ENCODE assay signal across 8 mouse cellular contexts in genomic region chr19:45073871-45074542, GRCm38 (mm10). TPM values are rescaled to one million over a fixed set of nuclear protein-coding genes. Genes with fewer than 3 reads are reported as not detected.
DNase-seq lines count a peak whose midpoint lies in the region; ATAC-seq and TF ChIP-seq lines count a peak whose summit lies in the region.

No protein-coding gene starts in this region.

- H3K27me3 ChIP-seq in liver, embryonic 14.5 days (ENCODE audit: control insufficient read depth, insufficient read depth, low read length), result peaks cover 37% of the 10 kb centered on the region
- H3K27me3 ChIP-seq in stomach, embryonic 14.5 days (ENCODE audit: control insufficient read depth, insufficient read depth, low read length), result peaks cover 36% of the 10 kb centered on the region

- H3K36me3 ChIP-seq in liver, embryonic 14.5 days (replicated peaks; ENCODE audit: control insufficient read depth, insufficient read depth, low read depth), result no peaks in the 10 kb centered on the region
- no peaks in the 10 kb centered on the region for H3K36me3 ChIP-seq in stomach, embryonic 14.5 days (ENCODE audit: control insufficient read depth, insufficient read depth, low read length)

- WGBS in liver, embryonic 14.5 days (ENCODE audit: insufficient replicate concordance), result 7% methylated on average over 20 of the region's 20 CpGs
- 6% methylated on average over 20 of the region's 20 CpGs for WGBS in stomach, embryonic 14.5 days

- TF ChIP-seq CTCF in left cerebral cortex, adult 2 months (IDR thresholded peaks at IDR 0.05), result peak; percentile 85
- TF ChIP-seq CTCF in liver, embryonic 14.5 days (IDR thresholded peaks at IDR 0.05; ENCODE audit: low read depth), result peak; percentile 90

- peak overlapping the region; percentile 98 for H3K27ac ChIP-seq in left cerebral cortex, adult 2 months
- H3K27ac ChIP-seq in liver, embryonic 14.5 days, result peak overlapping the region; percentile 89
- H3K27ac ChIP-seq in stomach, embryonic 14.5 days (ENCODE audit: low read length), result peak overlapping the region; percentile 87; the same call in 1 of the 2 replicates

- H3K9me3 ChIP-seq in liver, embryonic 14.5 days (ENCODE audit: control insufficient read depth, low read length), result no peaks in the 10 kb centered on the region
- H3K9me3 ChIP-seq in stomach, embryonic 14.5 days (ENCODE audit: control insufficient read depth, low read depth, low read length), result no peaks in the 10 kb centered on the region

- peak overlapping the region; percentile 90 for H3K9ac ChIP-seq in liver, embryonic 14.5 days (replicated peaks)
- H3K9ac ChIP-seq in stomach, embryonic 14.5 days (replicated peaks; ENCODE audit: low read depth, low read length), result peak overlapping the region; percentile 53

- H3K4me3 ChIP-seq in left cerebral cortex, adult 2 months, result peak overlapping the region; percentile 95
- H3K4me3 ChIP-seq in liver, embryonic 14.5 days (ENCODE audit: insufficient read depth in 1 of 2, low read depth in 2 of 2, low read length in 2 of 2), result peak overlapping the region; percentile 86 to 99
- peak overlapping the region; percentile 66 for H3K4me3 ChIP-seq in stomach, embryonic 14.5 days (ENCODE audit: low read depth, low read length)

- TF ChIP-seq EP300 in liver, embryonic 14.5 days (IDR thresholded peaks at IDR 0.05; ENCODE audit: low read depth), result no peak

- intact Hi-C loops in left cerebral cortex, adult 2 months (cut with DNase I), result loop anchor here (2.0 to 10.0 kb wide), 2 partner anchors 15 to 471 kb away; no protein-coding TSS in a partner anchor

- peaks cover 9 to 14% of the 10 kb centered on the region in 2 experiments for H3K4me1 ChIP-seq in liver, embryonic 14.5 days (replicated peaks; ENCODE audit: control insufficient read depth in 2 of 2, insufficient read depth in 2 of 2, low read length in 1 of 2)
- H3K4me1 ChIP-seq in stomach, embryonic 14.5 days (ENCODE audit: control insufficient read depth, insufficient read depth, low read length), result peaks cover 19% of the 10 kb centered on the region; the same call in 1 of the 2 replicates

- H3K4me2 ChIP-seq in liver, embryonic 14.5 days (ENCODE audit: low read depth), result peak overlapping the region; percentile 100
- H3K4me2 ChIP-seq in stomach, embryonic 14.5 days (replicated peaks; ENCODE audit: low read depth, low read length), result peak overlapping the region; percentile 97

- peak; percentile 60 for ATAC-seq in liver, embryonic 14.5 days (ENCODE audit: insufficient read depth)
- ATAC-seq in stomach, embryonic 14.5 days (ENCODE audit: insufficient number of reproducible peaks, insufficient read depth, low FRiP score, low read depth), result 0 out of 2 replicates have a peak, but pooled peaks have one; percentile 39

- DNase-seq in left cerebral cortex, adult 2 months (ENCODE audit: extremely low spot score in 1 of 2, low spot score in 2 of 2), result peak; percentile 67 to 85
- DNase-seq in left cerebral cortex, adult 11 months (ENCODE audit: low spot score), result no peak
- peak; percentile 82 to 89 for DNase-seq in cerebellum, postnatal 4 days (ENCODE audit: low spot score in 2 of 2)
- DNase-seq in gastrocnemius, postnatal 4 days (ENCODE audit: low spot score in 2 of 2), result peak; percentile 68 to 86
- peak; percentile 72 for DNase-seq in kidney, adult 18-20 months
- peak; percentile 73 to 80 (median 77) for DNase-seq in liver, embryonic 14.5 days (ENCODE audit: low read depth in 3 of 3, low spot score in 3 of 3)
- DNase-seq in naive thymus-derived CD4-positive, alpha-beta T cell, adult 2 months (ENCODE audit: low read depth), result peak; percentile 93

RNA-seq across cellular contexts. Expression of gene Kazald1, which starts 1.0 kb away (rescaled TPM):
- total RNA-seq in left cerebral cortex, adult 2 months (2021), result 1 to 10 TPM; 4.3 to 5.5 TPM
- total RNA-seq in gastrocnemius, postnatal 4 days (2021), result 1 to 10 TPM; 8.0 to 8.9 TPM
- 0.15 and 0.22 TPM in 2 replicates for polyA plus RNA-seq in liver, embryonic 14.5 days (2012; rRNA removed)
- 0.13 and 0.29 TPM in 2 replicates for polyA plus RNA-seq in liver, embryonic 14.5 days (2014; fragmentation: Nextera tagmentation; extraction: Ambion mirVana)
- 1.3 and 4.7 TPM in 2 replicates for polyA plus RNA-seq in stomach, embryonic 14.5 days (2014; fragmentation: Nextera tagmentation; extraction: Ambion mirVana)

RNA-seq across cellular contexts. Expression of gene Sfxn3, which starts 26.7 kb away (rescaled TPM):
- total RNA-seq in left cerebral cortex, adult 2 months (2021), result 100 to 1,000 TPM; 120 to 125 TPM
- total RNA-seq in gastrocnemius, postnatal 4 days (2021), result 10 to 100 TPM; 24.1 to 25.2 TPM
- 2.4 TPM in 2 replicates for polyA plus RNA-seq in liver, embryonic 14.5 days (2012; rRNA removed)
- polyA plus RNA-seq in liver, embryonic 14.5 days (2014; fragmentation: Nextera tagmentation; extraction: Ambion mirVana), result 1.8 and 2.5 TPM in 2 replicates
- polyA plus RNA-seq in stomach, embryonic 14.5 days (2014; fragmentation: Nextera tagmentation; extraction: Ambion mirVana), result 28.8 and 34.5 TPM in 2 replicates

RNA-seq across cellular contexts. Expression of gene Pdzd7, which starts 28.5 kb away (rescaled TPM):
- 1 to 10 TPM; 5.2 to 6.1 TPM for total RNA-seq in left cerebral cortex, adult 2 months (2021)
- total RNA-seq in gastrocnemius, postnatal 4 days (2021), result 1 to 10 TPM; 1.2 to 2.0 TPM
- polyA plus RNA-seq in liver, embryonic 14.5 days (2012; rRNA removed), result 0.02 and 0.03 TPM in 2 replicates
- polyA plus RNA-seq in liver, embryonic 14.5 days (2014; fragmentation: Nextera tagmentation; extraction: Ambion mirVana), result not detected in 2 replicates
- 0.62 TPM in 2 replicates for polyA plus RNA-seq in stomach, embryonic 14.5 days (2014; fragmentation: Nextera tagmentation; extraction: Ambion mirVana)

RNA-seq across cellular contexts. Expression of gene Lzts2, which starts 59.8 kb away (rescaled TPM):
- 10 to 100 TPM; 36.5 to 39.1 TPM for total RNA-seq in left cerebral cortex, adult 2 months (2021)
- 10 to 100 TPM; 58.5 to 59.4 TPM for total RNA-seq in gastrocnemius, postnatal 4 days (2021)
- 4.8 and 6.2 TPM in 2 replicates for polyA plus RNA-seq in liver, embryonic 14.5 days (2012; rRNA removed)
- 3.7 and 6.0 TPM in 2 replicates for polyA plus RNA-seq in liver, embryonic 14.5 days (2014; fragmentation: Nextera tagmentation; extraction: Ambion mirVana)
- 52.5 and 56.0 TPM in 2 replicates for polyA plus RNA-seq in stomach, embryonic 14.5 days (2014; fragmentation: Nextera tagmentation; extraction: Ambion mirVana)

Comparison
In these comparisons a context has a peak if more than half of its experiments do, and no peak if none do; other contexts are left out.
1. RNA of gene Sfxn3, which starts 26.7 kb away (total RNA-seq): 120 to 125 TPM in left cerebral cortex, adult 2 months; 24.1 to 25.2 TPM in gastrocnemius, postnatal 4 days; every median in the first group is over 4 times any median in the second.
2. Peak in every context shown above with its lines, with median percentiles within 50 percentile points of each other: H3K27ac ChIP-seq and H3K4me3 ChIP-seq.